ENCODE assay signal across 26 mouse cellular contexts in the genomic region with DNA sequence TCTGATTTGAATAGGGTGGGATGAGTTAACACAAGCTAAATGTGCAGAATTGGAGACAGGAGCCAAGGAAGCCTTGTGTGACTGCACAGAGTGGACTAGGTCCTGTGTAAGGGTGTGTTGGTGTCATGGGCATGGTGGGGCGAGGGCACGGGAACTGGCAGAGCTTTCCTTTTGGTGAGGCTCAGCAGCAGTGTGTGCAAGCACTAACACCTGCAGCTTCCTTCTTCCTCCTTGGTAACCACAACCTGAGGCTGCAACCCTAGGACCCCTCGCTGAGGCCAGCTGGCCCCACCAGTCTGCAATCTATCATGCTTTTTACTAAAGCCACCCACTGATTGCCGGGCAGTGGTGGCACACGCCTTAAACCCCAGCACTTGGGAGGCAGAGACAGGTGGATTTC. TPM values are rescaled to one million over a fixed set of nuclear protein-coding genes. Genes with fewer than 3 reads are reported as not detected.
"Had no signal": no experiment of that assay in that cellular context is flagged by ENCODE, and none has a peak within 500 bp of the region (broad histone marks: within the 10 kb centered on the region; RNA-seq: fewer than 3 reads in every experiment).

No protein-coding gene starts in this region.

- DNase-seq: kidney, adult 18-20 months; kidney, adult 9 months; kidney, postnatal 14 days; kidney, postnatal 4 days; left cerebral cortex, postnatal 4 days; lung, adult 18-20 months; lung, postnatal 10 days; lung, postnatal 36 days; right cerebral cortex, adult 18-20 months; right cerebral cortex, postnatal 14 days; right cerebral cortex, postnatal 4 days had no signal

- H3K9me3 ChIP-seq: limb, embryonic 12.5 days; limb, embryonic 15.5 days; lung, embryonic 15.5 days; midbrain, embryonic 15.5 days; neural tube, embryonic 12.5 days; neural tube, embryonic 15.5 days; stomach, embryonic 15.5 days had no signal

- H3K4me1 ChIP-seq: limb, embryonic 15.5 days; neural tube, embryonic 12.5 days; neural tube, embryonic 15.5 days; stomach, embryonic 15.5 days had no signal

- H3K9ac ChIP-seq: limb, embryonic 12.5 days; limb, embryonic 15.5 days; liver, embryonic 14.5 days; lung, embryonic 15.5 days; midbrain, embryonic 15.5 days; neural tube, embryonic 12.5 days; neural tube, embryonic 15.5 days; stomach, embryonic 15.5 days had no signal

- ATAC-seq: midbrain, embryonic 15.5 days had no signal

- H3K36me3 ChIP-seq: limb, embryonic 12.5 days; limb, embryonic 15.5 days; lung, embryonic 15.5 days; midbrain, embryonic 15.5 days; neural tube, embryonic 12.5 days; neural tube, embryonic 15.5 days; stomach, embryonic 15.5 days had no signal

- H3K27me3 ChIP-seq: limb, embryonic 12.5 days; limb, embryonic 15.5 days; lung, embryonic 15.5 days; midbrain, embryonic 15.5 days; neural tube, embryonic 12.5 days; neural tube, embryonic 15.5 days; stomach, embryonic 15.5 days had no signal

- H3K27ac ChIP-seq: limb, embryonic 12.5 days; limb, embryonic 15.5 days; liver, embryonic 14.5 days; lung, embryonic 15.5 days; midbrain, embryonic 15.5 days; neural tube, embryonic 12.5 days; neural tube, embryonic 15.5 days; stomach, embryonic 15.5 days had no signal

- H3K4me3 ChIP-seq: limb, embryonic 12.5 days; limb, embryonic 15.5 days; lung, embryonic 15.5 days; midbrain, embryonic 15.5 days; neural tube, embryonic 12.5 days; neural tube, embryonic 15.5 days; stomach, embryonic 15.5 days had no signal

- H3K4me2 ChIP-seq: limb, embryonic 12.5 days; limb, embryonic 15.5 days; liver, embryonic 11.5 days; lung, embryonic 15.5 days; midbrain, embryonic 11.5 days; midbrain, embryonic 15.5 days; neural tube, embryonic 12.5 days; neural tube, embryonic 15.5 days; stomach, embryonic 15.5 days had no signal

RNA-seq across cellular contexts. Expression of a gene that starts 28.6 kb away (rescaled TPM):
- total RNA-seq: layer of hippocampus, adult 18-20 months; layer of hippocampus, postnatal 14 days; left cerebral cortex, adult 8-10 months; left cerebral cortex, postnatal 4 days; megakaryocyte-erythroid progenitor cell, adult 5-6 weeks had no signal
- polyA plus RNA-seq: kidney, embryonic 16.5 days; limb, embryonic 12.5 days; limb, embryonic 15.5 days; liver, embryonic 11.5 days; liver, embryonic 14.5 days; lung, embryonic 15.5 days; midbrain, embryonic 11.5 days; midbrain, embryonic 15.5 days; neural tube, embryonic 12.5 days; neural tube, embryonic 15.5 days; stomach, embryonic 15.5 days had no signal
